Mouse (Mus musculus) retina, postnatal 1 day (tissue): ENCODE measurements at regions not wholly inside any gene's neighbourhood (a gene's known extent, or its start where the extent isn't known, plus 50 kb on each side); places are given as distances from the start of the nearest gene placed in this dataset.
"Not testable (repeated sequence)": the region's sequence is repeated elsewhere in the genome, so short reads cannot be mapped to it uniquely, and the experiment has no call there.

Experiments
- DNase-seq: peaks from one replicate; pipeline ENCODE4 v3.0.0-alpha.2; 2012

GRCm38 (mm10) chrX:50675356-50675755 is 165.5 kb upstream of the Stk26 start:
- DNase-seq, result peak; percentile 77

DNA sequence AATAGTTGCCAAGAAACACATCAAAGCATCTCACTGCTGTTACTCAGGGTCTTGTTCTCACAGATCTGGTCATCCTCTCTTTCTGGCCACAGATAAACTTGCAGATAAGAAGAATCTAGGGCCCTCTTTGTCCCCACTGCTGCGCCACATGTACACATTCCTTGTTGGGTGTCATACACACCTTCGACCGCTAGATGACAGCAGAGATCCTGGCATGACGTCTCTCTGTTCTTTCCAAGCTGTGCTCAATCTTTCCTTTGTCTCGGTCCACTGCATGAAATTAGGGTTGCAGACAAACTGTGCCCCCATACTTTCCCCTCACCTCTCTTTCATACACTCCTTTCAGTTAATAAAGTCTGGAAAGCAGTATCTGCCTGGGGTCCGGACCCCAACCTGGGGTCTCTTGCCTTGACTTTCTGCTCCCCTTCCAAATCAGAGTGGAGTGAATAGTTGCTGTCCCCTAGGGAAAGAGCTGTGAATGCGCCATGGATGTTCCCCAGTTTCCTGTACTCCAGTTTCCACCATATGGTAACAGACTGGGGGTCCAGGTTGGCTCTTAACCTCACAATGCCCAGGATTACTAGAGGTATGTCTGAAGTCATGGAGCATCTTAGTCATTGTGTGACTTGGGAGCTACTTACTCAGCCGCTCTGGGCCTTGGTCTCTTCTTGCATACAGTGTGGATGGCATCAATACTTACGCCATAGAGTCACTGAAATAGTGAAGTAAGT is 182.8 kb upstream of the Stk26 start:
- DNase-seq, result peak; percentile 83

DNA sequence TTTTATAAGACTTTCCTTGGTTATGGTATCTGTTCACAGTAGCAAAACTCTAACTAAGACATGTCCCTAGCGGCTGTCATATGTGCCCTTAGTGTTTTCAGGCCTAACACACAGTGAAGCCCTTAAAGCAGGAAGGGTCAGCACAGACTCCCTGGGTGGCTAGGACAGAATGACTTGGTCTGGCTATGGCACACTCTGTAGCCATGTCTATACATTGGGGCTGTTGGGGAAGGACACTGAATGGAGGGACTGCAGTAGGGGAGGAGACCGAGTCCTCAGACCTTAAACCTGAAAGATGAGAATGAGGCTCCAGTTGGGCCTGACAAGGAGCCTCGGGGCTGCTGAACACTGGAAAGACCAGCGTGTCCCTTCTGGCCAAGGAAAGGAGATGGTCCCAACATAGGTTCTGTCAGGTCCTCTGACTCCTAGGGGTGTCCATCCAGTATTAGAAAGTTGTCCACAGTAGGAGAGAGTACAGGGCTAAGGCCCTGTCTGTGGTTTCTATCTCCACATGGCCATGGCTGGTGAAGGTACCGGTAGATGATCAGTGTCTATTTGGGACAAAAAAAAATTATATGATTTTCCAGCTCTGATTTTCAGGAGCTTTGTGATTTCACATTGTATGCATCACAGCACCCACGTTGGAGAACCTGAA is 183.5 kb upstream of the Stk26 start:
- no peak for DNase-seq

- DNase-seq, result not testable (repeated sequence)
Measured at GRCm38 (mm10) chrX:50655380-50655779, 185.5 kb upstream of the Stk26 start.

DNA sequence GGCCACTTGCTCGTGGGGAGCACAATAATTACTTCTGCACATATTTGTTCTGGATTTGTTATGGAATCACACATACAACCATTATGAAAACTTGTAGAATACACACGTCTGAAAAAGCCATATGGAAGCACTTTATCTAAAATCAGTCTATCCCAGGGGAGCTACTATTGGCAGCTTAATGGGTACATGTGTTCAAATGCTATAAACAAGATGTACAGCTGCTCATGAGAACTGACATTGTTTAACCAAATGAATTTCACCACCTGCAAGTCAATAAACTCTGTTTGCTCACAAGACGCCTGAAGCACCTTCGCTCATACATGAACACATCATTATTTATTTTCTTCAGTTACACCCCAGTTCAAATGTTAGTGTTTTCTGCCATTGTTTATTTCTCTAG is 199.5 kb upstream of the Stk26 start:
- no peak for DNase-seq

DNA sequence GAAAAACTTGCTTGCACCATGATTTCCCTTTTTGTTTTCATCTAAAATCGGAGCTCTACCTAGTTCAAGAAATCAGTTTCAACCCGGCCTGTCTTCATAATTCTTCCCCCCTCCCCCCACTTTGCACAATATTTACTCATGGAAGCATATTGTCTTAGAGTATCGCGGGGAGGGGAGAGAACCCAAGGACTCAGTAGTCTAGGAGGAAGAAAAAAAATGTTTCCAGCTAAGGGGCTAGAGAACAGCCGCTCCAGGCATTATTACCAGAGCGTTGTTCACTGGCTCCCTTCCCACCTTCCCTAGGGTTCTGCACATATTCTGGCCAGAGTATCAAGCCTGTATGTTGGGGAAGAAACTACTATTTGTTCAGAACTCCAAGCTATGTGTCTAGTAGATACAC is 205.2 kb upstream of the Stk26 start:
- no peak for DNase-seq

DNA sequence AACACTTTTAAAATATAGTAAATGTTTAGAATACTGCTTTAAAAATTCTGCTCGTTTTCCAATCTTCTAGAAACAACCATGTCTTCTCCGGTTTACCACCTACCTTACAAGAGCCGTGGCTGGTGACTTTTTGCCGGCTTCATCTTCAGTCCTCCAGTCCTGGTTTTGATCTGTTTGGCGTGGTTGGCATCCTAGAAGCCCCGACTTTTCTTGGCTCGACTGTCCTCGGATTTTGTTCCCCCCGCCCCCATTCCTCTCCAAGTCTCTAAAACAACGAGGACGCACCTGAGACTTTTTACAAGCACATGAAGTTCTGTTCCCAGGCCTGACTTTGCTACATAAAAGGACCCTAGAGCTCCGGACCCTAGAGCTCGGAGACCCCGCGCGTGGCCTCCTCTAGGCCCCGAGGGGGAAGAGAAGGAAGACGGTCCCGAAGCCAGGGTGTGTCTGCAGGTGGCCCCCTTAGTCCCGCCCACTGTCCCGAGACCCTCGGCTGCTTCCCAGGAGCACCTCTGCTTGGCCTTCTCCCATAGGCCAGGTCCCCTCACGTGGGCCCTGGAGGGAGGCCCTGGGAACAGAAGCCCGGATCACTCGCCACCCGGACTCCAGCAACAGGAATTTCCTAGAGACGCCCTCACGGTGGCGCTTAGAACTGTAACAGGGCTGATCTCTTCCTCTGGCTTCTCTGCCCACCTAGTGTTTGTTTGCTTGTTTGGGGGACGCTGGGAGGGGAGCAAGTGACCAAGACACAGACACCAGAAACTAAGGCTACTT is 205.8 kb upstream of the Stk26 start:
- DNase-seq, result peak; percentile 93

GRCm38 (mm10) chrX:50632536-50632935 is 204.2 kb upstream of the Olfr1324 start:
- DNase-seq, result no peak

DNA sequence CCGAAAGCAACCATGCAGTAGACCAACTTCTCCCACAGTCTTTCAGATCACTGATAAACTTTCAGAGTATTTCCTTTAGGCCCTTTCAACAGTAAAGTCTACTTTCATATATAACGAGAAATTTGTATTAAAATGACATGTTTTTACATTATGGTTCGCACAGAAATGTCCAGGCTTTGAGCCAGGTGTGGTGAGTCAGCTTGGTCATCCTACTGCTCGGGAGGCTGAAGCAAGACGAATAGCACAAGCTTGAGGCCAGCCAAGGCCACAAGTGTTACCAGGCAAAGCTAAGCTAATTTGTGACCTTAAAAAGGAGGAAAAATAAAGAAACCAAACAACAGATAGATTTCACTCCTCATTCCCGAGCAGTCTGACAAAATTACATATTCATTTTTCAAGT is 197.0 kb upstream of the Olfr1324 start:
- no peak for DNase-seq

DNA sequence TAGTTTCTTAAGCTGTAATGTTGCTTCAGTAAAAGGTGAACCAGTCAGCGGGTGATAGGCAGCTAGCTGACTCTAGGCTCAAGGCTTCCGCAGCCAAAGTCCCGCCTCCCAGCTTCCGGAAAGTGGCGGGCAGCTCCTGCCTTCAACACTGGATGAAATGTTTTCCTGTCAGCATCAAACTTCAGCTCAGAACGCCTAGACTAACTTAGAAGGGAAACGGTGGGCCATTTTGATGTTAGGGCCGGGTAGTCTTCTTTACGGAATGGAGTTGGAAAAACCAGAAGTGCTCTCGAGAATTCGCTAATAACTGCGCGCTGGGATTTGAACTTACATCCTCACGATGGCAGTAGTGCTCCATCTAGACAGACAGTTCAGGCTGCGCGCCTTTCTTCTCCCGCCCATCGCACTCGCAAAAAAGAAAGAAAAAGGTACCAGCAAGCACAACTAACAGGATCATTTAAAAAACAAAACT is 194.7 kb upstream of the Olfr1324 start:
- DNase-seq, result peak; percentile 77

GRCm38 (mm10) chrX:50620909-50621308 is 192.6 kb upstream of the Olfr1324 start:
- peak; percentile 47 for DNase-seq

DNA sequence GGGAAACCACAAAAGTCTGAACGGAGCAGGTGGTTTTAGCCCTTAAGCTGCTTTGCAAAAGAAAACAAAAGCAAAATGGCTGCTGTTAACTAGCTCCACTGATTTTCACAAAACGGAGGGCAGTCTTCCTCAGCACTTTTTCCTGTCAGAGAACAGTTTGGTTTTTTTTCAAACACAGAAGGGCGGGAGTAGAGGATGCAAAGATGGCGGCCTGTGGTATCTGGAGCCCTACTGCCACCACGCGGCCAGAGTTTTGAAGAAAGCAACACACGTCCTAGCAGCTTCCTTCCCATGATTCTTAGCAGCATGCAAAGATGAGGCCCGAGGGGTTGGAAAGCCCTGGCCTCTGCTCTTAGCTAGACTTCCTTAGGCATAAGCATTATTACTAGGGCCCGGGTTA is 191.6 kb upstream of the Olfr1324 start:
- peak; percentile 88 for DNase-seq

GRCm38 (mm10) chrX:50618936-50619335 is 190.6 kb upstream of the Olfr1324 start:
- no peak for DNase-seq

DNA sequence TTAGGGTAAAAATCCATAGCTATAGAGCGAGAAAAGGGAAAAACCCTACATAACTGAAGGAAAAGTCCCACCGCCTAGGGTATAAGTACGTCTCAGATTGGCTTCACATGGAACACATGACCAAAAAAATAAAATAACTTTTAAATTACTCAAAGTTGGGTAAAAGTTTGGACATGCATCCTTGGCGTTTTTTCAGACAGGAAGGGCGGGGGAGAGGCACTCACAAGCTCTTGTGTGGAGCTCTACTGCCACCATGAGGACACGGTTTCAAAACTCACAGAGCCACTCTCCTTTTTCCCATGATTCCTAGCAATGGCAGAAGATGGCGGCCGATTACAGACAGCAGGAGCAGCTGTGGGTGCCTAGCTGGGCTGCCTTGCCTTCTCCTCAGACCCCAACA is 188.6 kb upstream of the Olfr1324 start:
- DNase-seq, result peak; percentile 60

- peak; percentile 86 for DNase-seq
Measured at GRCm38 (mm10) chrX:50614874-50615273, 186.6 kb upstream of the Olfr1324 start.

- peak; percentile 69 for DNase-seq
Measured at GRCm38 (mm10) chrX:50614367-50614766, 186.1 kb upstream of the Olfr1324 start.

DNA sequence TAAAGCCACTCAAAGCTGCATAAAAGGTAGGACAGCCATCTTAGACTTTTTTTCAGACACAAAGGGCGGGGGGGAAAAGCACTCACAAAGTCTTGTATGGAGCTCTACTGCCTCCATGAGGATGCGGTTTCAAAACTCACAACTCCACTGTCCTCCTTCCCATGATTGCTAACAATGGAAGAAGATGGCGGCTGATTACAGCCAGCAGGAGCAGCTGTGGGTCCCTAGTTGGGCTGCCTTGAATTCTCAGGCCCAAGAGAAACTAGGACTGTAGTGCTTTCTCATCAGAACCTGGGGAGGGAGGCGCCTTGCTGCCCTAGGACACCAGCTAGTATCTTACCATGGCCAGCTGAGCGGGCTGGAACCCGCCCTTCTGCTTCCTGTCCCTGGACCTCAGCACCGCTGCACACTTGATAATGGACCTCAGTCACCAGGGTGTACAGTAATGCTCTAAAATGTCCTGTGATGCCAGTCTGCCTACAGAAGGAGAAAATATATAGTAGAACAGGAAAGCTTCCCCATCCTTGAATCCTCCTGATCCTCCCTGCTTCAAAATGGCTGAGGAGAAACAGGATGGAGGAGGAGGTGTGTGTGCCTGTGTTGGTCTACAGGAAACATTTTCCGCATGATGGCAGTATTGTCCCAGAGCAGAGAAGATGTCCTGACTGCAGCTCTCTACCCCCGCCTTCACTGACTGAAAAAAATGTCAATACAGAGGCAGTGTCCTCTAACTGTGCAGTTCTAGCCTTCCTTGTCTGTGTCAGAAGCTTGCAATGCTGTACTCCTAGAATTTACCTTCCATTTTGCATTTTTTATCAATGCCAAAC is 183.7 kb upstream of the Olfr1324 start:
- DNase-seq, result peak; percentile 89

DNA sequence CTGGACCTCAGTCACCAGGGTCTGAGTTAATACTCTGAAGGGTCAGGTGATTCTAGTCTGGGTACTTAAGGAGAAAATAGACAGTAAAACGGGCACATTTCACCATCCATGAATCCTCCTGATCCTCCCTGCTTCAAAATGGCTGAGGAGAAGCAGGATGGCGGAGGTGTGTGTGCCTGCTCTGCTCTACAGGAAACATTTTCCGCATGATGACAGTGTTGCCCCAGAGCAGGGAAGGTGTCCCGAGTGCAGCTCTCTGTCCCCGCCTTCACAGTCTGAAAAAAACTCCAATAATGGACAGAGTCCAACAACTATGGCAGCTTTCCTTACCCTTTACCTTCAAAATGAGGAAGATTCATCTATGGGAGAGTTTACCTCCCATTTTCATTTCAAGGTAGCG is 179.8 kb upstream of the Olfr1324 start:
- not testable (repeated sequence) for DNase-seq

DNA sequence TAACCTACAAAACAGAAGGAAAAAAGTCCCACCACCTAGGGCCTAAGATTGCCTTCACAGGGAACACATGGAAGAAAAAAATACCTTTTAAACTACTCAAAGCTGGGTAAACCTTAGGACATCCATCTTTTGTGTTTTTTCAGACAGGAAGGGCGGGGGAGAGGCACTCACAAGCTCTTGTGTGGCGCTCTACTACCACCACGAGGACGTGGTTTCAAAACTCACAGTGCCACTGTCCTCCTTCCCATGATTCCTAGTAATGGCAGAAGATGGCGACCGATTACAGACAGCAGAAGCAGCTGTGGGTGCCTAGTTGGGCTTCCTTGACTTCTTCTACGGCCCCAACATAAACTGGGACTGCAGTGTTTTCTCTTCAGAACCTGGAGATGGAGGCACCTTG is 179.3 kb upstream of the Olfr1324 start:
- DNase-seq, result peak; percentile 58

GRCm38 (mm10) chrX:50605517-50605916 is 177.2 kb upstream of the Olfr1324 start:
- peak; percentile 83 for DNase-seq

- peak; percentile 49 for DNase-seq
Measured at GRCm38 (mm10) chrX:50604995-50605394, 176.7 kb upstream of the Olfr1324 start.

DNA sequence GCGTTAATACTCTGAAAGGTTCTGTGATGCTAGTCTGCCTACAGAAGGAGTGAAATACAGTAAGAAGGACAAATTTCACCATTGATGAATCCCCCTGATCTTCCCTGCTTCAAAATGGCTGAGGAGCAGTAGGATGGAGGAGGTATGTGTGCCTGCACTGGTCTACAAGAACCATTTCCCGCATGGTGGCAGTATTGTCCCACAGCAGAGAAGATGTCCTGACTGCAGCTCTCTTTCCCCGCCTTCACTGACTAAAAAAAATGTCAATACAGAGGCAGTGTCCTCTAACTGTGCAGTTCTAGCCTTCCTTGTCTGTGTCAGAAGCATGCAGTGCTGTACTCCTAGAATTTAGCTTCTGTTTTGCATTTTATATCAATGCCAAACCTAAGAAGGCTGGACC is 174.6 kb upstream of the Olfr1324 start:
- peak; percentile 87 for DNase-seq

DNA sequence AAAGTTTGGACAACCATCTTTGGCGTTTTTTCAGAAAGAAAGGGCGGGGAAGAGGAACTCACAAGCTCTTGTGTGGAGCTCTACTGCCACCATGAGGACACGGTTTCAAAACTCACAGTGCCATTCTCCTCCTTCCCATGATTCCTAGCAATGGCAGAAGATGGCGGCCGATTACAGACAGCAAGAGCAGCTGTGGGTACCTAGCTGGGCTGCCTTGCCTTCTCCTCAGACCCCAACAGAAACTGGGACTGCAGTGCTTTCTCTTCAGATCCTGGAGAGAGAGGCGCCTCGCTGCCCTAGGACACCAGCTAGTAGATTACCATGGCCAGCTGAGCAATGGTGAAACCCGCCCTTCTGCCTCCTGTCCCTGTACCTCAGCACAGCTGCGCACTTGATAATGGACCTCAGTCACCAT is 174.2 kb upstream of the Olfr1324 start:
- not testable (repeated sequence) for DNase-seq
